9 mouse cellular contexts compared by ENCODE assay signal in the genomic region with DNA sequence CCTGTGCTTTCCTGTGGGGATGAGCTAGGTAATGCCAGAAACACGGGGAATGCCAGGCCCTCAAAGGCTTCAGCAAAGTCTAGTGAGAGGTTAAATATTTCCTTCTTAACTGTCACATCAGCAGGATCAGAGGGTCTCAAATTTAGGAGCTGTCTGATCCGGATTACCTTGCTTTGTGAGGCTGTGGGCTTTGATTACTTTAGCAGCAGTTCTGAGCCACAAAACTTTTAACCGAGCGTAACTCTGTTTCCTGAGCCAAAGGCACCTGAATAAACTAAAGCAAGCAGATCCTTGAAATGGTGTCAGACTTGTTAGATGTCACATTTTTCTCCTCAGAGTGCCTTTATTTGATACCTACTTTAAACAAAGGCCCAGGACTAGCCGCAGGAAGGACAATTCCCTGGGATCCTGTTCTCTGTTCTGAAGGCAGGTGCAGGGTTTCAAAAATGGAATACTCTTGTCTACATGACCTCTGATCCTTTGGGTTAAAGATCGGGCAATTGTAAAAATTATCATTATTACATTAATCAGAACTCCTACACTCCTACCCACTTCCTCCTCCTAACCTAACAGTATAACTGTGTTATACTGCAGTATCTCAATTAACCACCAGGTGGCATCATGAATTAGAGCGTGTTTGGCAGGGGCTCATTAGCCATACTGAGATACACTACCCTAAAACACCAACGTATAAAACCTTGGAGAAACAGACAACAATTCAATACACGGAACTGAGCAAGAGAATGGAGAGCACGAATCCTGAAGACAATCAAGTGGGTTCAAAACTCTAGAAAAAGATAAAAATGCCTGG.
DNase-seq lines count a peak whose midpoint lies in the region; ATAC-seq and TF ChIP-seq lines count a peak whose summit lies in the region.
"Had no signal": no experiment of that assay in that cellular context is flagged by ENCODE, and none has a peak within 500 bp of the region (broad histone marks: within the 10 kb centered on the region; RNA-seq: fewer than 3 reads in every experiment).

No protein-coding gene starts in this region.

- no peaks in the 10 kb centered on the region for H3K9me3 ChIP-seq in forebrain, embryonic 11.5 days (ENCODE audit: control insufficient read depth, low read length)
- H3K9me3 ChIP-seq in forebrain, embryonic 10.5 days: no peaks in the 10 kb centered on the region
- H3K9me3 ChIP-seq in forebrain, embryonic 13.5 days (replicated peaks): no peaks in the 10 kb centered on the region
- H3K9me3 ChIP-seq in midbrain, postnatal 0 days (ENCODE audit: low read length): no peaks in the 10 kb centered on the region
- H3K9me3 ChIP-seq: liver, embryonic 13.5 days had no signal

- H3K4me2 ChIP-seq in forebrain, embryonic 11.5 days (ENCODE audit: low read depth, low read length, severe bottlenecking): no peak overlapping the region
- H3K4me2 ChIP-seq in forebrain, embryonic 13.5 days: no peak overlapping the region
- H3K4me2 ChIP-seq in midbrain, postnatal 0 days (ENCODE audit: low read depth, low read length, poor library complexity, severe bottlenecking): no peak overlapping the region
- H3K4me2 ChIP-seq: liver, embryonic 13.5 days had no signal

- no peak overlapping the region for H3K4me3 ChIP-seq in forebrain, embryonic 11.5 days (ENCODE audit: low read depth, low read length)
- H3K4me3 ChIP-seq in forebrain, embryonic 10.5 days: no peak overlapping the region
- H3K4me3 ChIP-seq in forebrain, embryonic 13.5 days: no peak overlapping the region
- H3K4me3 ChIP-seq in midbrain, postnatal 0 days (ENCODE audit: low read depth, low read length): no peak overlapping the region
- H3K4me3 ChIP-seq: liver, embryonic 13.5 days had no signal

- WGBS in forebrain, embryonic 11.5 days: 39% methylated on average over 10 of the region's 10 CpGs
- WGBS in forebrain, embryonic 10.5 days: 44% methylated on average over 10 of the region's 10 CpGs
- 43% methylated on average over 10 of the region's 10 CpGs for WGBS in forebrain, embryonic 13.5 days
- WGBS in midbrain, postnatal 0 days: 36% methylated on average over 10 of the region's 10 CpGs

- peak; percentile 94 for TF ChIP-seq CTCF in midbrain, postnatal 0 days (IDR thresholded peaks at IDR 0.05)

- H3K4me1 ChIP-seq in forebrain, embryonic 11.5 days (replicated peaks; ENCODE audit: control insufficient read depth, insufficient read depth, low read length): no peaks in the 10 kb centered on the region
- H3K4me1 ChIP-seq in forebrain, embryonic 10.5 days: no peaks in the 10 kb centered on the region
- H3K4me1 ChIP-seq in forebrain, embryonic 13.5 days: no peaks in the 10 kb centered on the region
- H3K4me1 ChIP-seq in midbrain, postnatal 0 days (ENCODE audit: insufficient read depth, low read length): no peaks in the 10 kb centered on the region
- H3K4me1 ChIP-seq: liver, embryonic 13.5 days had no signal

- no peaks in the 10 kb centered on the region for H3K27me3 ChIP-seq in forebrain, embryonic 11.5 days (ENCODE audit: control insufficient read depth, insufficient read depth, low read length)
- H3K27me3 ChIP-seq in forebrain, embryonic 10.5 days (ENCODE audit: poor library complexity, severe bottlenecking): no peaks in the 10 kb centered on the region
- 0 out of 2 replicates have a peak, but pooled peaks cover 5% of the 10 kb centered on the region for H3K27me3 ChIP-seq in forebrain, embryonic 13.5 days
- H3K27me3 ChIP-seq in midbrain, postnatal 0 days (ENCODE audit: insufficient read depth, low read length): no peaks in the 10 kb centered on the region
- H3K27me3 ChIP-seq: liver, embryonic 13.5 days had no signal

- no peaks in the 10 kb centered on the region for H3K36me3 ChIP-seq in forebrain, embryonic 11.5 days (ENCODE audit: control insufficient read depth, insufficient read depth, low read length)
- H3K36me3 ChIP-seq in forebrain, embryonic 10.5 days (replicated peaks): no peaks in the 10 kb centered on the region
- no peaks in the 10 kb centered on the region for H3K36me3 ChIP-seq in forebrain, embryonic 13.5 days (ENCODE audit: poor library complexity, severe bottlenecking)
- H3K36me3 ChIP-seq in midbrain, postnatal 0 days (ENCODE audit: insufficient read depth, low read length): no peaks in the 10 kb centered on the region
- H3K36me3 ChIP-seq: liver, embryonic 13.5 days had no signal

- H3K9ac ChIP-seq in forebrain, embryonic 11.5 days (ENCODE audit: low read length): no peak overlapping the region
- no peak overlapping the region for H3K9ac ChIP-seq in forebrain, embryonic 13.5 days
- H3K9ac ChIP-seq in midbrain, postnatal 0 days (replicated peaks; ENCODE audit: low read length, poor library complexity, severe bottlenecking): no peak overlapping the region
- H3K9ac ChIP-seq: liver, embryonic 13.5 days had no signal

- DNase-seq in forebrain, embryonic 11.5 days (ENCODE audit: low spot score): no peak
- DNase-seq in forebrain, embryonic 10.5 days (ENCODE audit: extremely low spot score, low spot score): no peak
- peak; percentile 15 for DNase-seq in urinary bladder, postnatal 25 days (ENCODE audit: low spot score)
- DNase-seq in urinary bladder, adult 18-20 months (ENCODE audit: low spot score in 2 of 2): no peak
- peak; percentile 53 for DNase-seq in kidney, postnatal 14 days
- peak; percentile 81 for DNase-seq in midbrain, postnatal 0 days (ENCODE audit: low spot score)
- DNase-seq in gastrocnemius, postnatal 36 days: no peak
- DNase-seq: liver, embryonic 13.5 days had no signal

- peak; percentile 83 for ATAC-seq in forebrain, embryonic 11.5 days (replicated peaks; ENCODE audit: low FRiP score)
- peak; percentile 95 for ATAC-seq in forebrain, embryonic 13.5 days
- ATAC-seq in midbrain, postnatal 0 days (ENCODE audit: low FRiP score): peak; percentile 78

- intact Hi-C loops in gastrocnemius, postnatal 36 days (cut with DNase I): loop anchor here (2.0 kb wide), 1 partner anchor 132 kb away; no protein-coding TSS in a partner anchor

- no peak overlapping the region for H3K27ac ChIP-seq in forebrain, embryonic 11.5 days (ENCODE audit: low read depth, low read length)
- no peak overlapping the region for H3K27ac ChIP-seq in forebrain, embryonic 10.5 days
- H3K27ac ChIP-seq in forebrain, embryonic 13.5 days: no peak overlapping the region
- no peak overlapping the region for H3K27ac ChIP-seq in midbrain, postnatal 0 days (ENCODE audit: low read depth, low read length)
- H3K27ac ChIP-seq: liver, embryonic 13.5 days had no signal

Comparison
In these comparisons a context has a peak if more than half of its experiments do, and no peak if none do; other contexts are left out.
1. DNase-seq: peak in urinary bladder, postnatal 25 days (single experiment), kidney, postnatal 14 days (single experiment) and midbrain, postnatal 0 days (single experiment); none in forebrain, embryonic 11.5 days (single experiment), forebrain, embryonic 10.5 days (single experiment), urinary bladder, adult 18-20 months (0 of 2) and gastrocnemius, postnatal 36 days (0 of 2).
2. Peak in every context shown above with its lines, with median percentiles within 50 percentile points of each other: ATAC-seq.